Mouse (Mus musculus) MEL (cell line): ENCODE results near the gene 9930021J03Rik. TPM values are rescaled to one million over a fixed set of nuclear protein-coding genes. Genes with fewer than 3 reads are reported as not detected.
A peak's percentile ranks its signal among the peaks of the same experiment; 100 is the strongest.

Experiments used
- DNase-seq: peaks from one replicate; pipeline ENCODE4 v3.0.0; 2011; ENCODE audit warnings: low read depth, low spot score
- H3K27ac ChIP-seq: 2 replicates; pipeline ENCODE4 v1.5.1; 2012; ENCODE audit warnings: low read depth, mild to moderate bottlenecking, control low read depth, low read length, moderate library complexity; ENCODE audit not compliant: control insufficient read depth
- H3K27me3 ChIP-seq, 2 experiments: fragments of 150-350 bp in 1 of 2; sonication (generic) in 1 of 2; 2 replicates each; pipeline ENCODE4 v1.6.1; 2012; ENCODE audit warnings: low read length in 2 of 2, mild to moderate bottlenecking in 2 of 2, improper control_type of control experiment in 1 of 2, moderate library complexity in 1 of 2; ENCODE audit not compliant: insufficient read depth in 2 of 2, control insufficient read depth in 1 of 2
- H3K36me3 ChIP-seq, 2 experiments: 2 replicates each; pipeline ENCODE4 v1.6.1; 2012 to 2014; ENCODE audit warnings: low read length in 2 of 2, improper control_type of control experiment in 1 of 2, inconsistent platforms in 1 of 2, mild to moderate bottlenecking in 1 of 2; ENCODE audit not compliant: insufficient read depth in 2 of 2, control insufficient read depth in 1 of 2
- H3K4me1 ChIP-seq, 2 experiments: fragments of 150-350 bp in 1 of 2; sonication (generic) in 1 of 2; 2 replicates each; pipeline ENCODE4 v1.6.1; 2012; ENCODE audit warnings: low read length in 2 of 2, improper control_type of control experiment in 1 of 2, mild to moderate bottlenecking in 1 of 2; ENCODE audit not compliant: insufficient read depth in 2 of 2, control insufficient read depth in 1 of 2
- H3K4me3 ChIP-seq, 2 experiments: fragments of 150-350 bp in 1 of 2; sonication (generic) in 1 of 2; 2 replicates each; pipeline ENCODE4 v1.5.1; 2012; ENCODE audit warnings: low read depth in 2 of 2, low read length in 2 of 2, mild to moderate bottlenecking in 2 of 2, moderate library complexity in 2 of 2, control low read depth in 1 of 2, improper control_type of control experiment in 1 of 2; ENCODE audit not compliant: control insufficient read depth in 1 of 2, insufficient read depth in 1 of 2
- H3K79me2 ChIP-seq: 2 replicates; pipeline ENCODE4 v1.6.1; 2012; ENCODE audit warnings: mild to moderate bottlenecking, low read length, moderate library complexity; ENCODE audit not compliant: control insufficient read depth, poor library complexity, insufficient read depth
- H3K9ac ChIP-seq: 2 replicates; pipeline ENCODE4 v1.6.1; 2012; ENCODE audit warnings: low read depth, mild to moderate bottlenecking, control low read depth, low read length, moderate library complexity; ENCODE audit not compliant: control insufficient read depth, poor library complexity, severe bottlenecking
- H3K9me3 ChIP-seq: fragments of 150-350 bp; sonication (generic); replicated peaks from 2 replicates; pipeline ENCODE4 v1.6.1; 2012; ENCODE audit warnings: mild to moderate bottlenecking, low read length, improper control_type of control experiment, moderate library complexity; ENCODE audit not compliant: insufficient read depth
- BHLHE40 ChIP-seq: IDR thresholded peaks from 2 replicates; pipeline ENCODE4 v1.6.1; 2012; ENCODE audit warnings: low read depth, mild to moderate bottlenecking, inconsistent platforms, low read length, improper control_type of control experiment, borderline replicate concordance
- ETS1 ChIP-seq: IDR thresholded peaks from 2 replicates; pipeline ENCODE4 v1.6.1; 2012; ENCODE audit warnings: low read depth, mild to moderate bottlenecking, inconsistent platforms, low read length, improper control_type of control experiment, moderate library complexity
- GATA1 ChIP-seq: IDR thresholded peaks from 2 replicates; pipeline ENCODE4 v1.6.1; 2011; ENCODE audit warnings: low read depth, low read length, improper control_type of control experiment
- HCFC1 ChIP-seq: IDR thresholded peaks from 2 replicates; pipeline ENCODE4 v1.6.1; 2012; ENCODE audit warnings: low read depth, mild to moderate bottlenecking, inconsistent platforms, low read length, improper control_type of control experiment, moderate library complexity
- MAFK ChIP-seq: IDR thresholded peaks from 2 replicates; pipeline ENCODE4 v1.6.1; 2011; ENCODE audit warnings: low read depth, mild to moderate bottlenecking, low read length, improper control_type of control experiment, borderline replicate concordance
- MEF2A ChIP-seq: IDR thresholded peaks from 2 replicates; pipeline ENCODE4 v1.6.1; 2014; ENCODE audit warnings: low read depth, mild to moderate bottlenecking, inconsistent platforms, low read length, improper control_type of control experiment; ENCODE audit not compliant: poor library complexity, insufficient replicate concordance, severe bottlenecking; ENCODE audit errors: extremely low read depth
- NELFE ChIP-seq: IDR thresholded peaks from 2 replicates; pipeline ENCODE4 v1.6.1; 2011; ENCODE audit warnings: low read depth, low read length, improper control_type of control experiment
- NRF1 ChIP-seq: IDR thresholded peaks from 2 replicates; pipeline ENCODE4 v1.6.1; 2014; ENCODE audit warnings: low read depth, mild to moderate bottlenecking, inconsistent platforms, low read length, improper control_type of control experiment, moderate library complexity; ENCODE audit not compliant: poor library complexity, insufficient read depth, severe bottlenecking
- SIN3A ChIP-seq: IDR thresholded peaks from 2 replicates; pipeline ENCODE4 v1.6.1; 2012; ENCODE audit warnings: low read length, improper control_type of control experiment, inconsistent platforms
- SMC3 ChIP-seq: IDR thresholded peaks from 2 replicates; pipeline ENCODE4 v1.6.1; 2011; ENCODE audit warnings: low read depth, low read length, improper control_type of control experiment
- TBP ChIP-seq: IDR thresholded peaks from 2 replicates; pipeline ENCODE4 v1.8.0; 2011; ENCODE audit warnings: low read depth, low read length, improper control_type of control experiment
- TCF12 ChIP-seq: IDR thresholded peaks from 2 replicates; pipeline ENCODE4 v1.6.1; 2014; ENCODE audit warnings: low read depth, mild to moderate bottlenecking, inconsistent platforms, low read length, improper control_type of control experiment, moderate library complexity
- polyA plus RNA-seq, 2 experiments: library from polyadenylated mRNA; stranded (reverse) in 1 of 2; unstranded in 1 of 2; fragments of >175 nt in 1 of 2; fragments of >200 nt in 1 of 2; gene quantifications; 2 replicates each; pipeline versions ENCODE4 v1.2.1 to v1.2.4; 2012; ENCODE audit warnings: low replicate concordance in 2 of 2, low read depth in 1 of 2; ENCODE audit not compliant: insufficient read length in 2 of 2, insufficient read depth in 1 of 2, missing spikeins in 1 of 2
- total RNA-seq: library from RNA; depleted of rRNA; stranded (reverse); fragments of 300-350 nt; gene quantifications from 2 replicates; pipeline ENCODE4 v1.2.3, GENCODE M21; 2012

The 9930021J03Rik gene
- total and polyA plus RNA-seq, 3 experiments: 19.9 to 216 (median 40.9) TPM

- peak; percentile 73 for DNase-seq
- Histone ChIP-seq H3K4me3 (peak overlapping the region; percentile 38 to 45), H3K79me2 (no peaks in the 10 kb centered on the region), H3K27me3 (no peaks in the 10 kb centered on the region), H3K27ac (no peak overlapping the region; the same call in 1 of the 2 replicates), H3K4me1 (peaks cover 3 to 35% of the 10 kb centered on the region in 2 experiments), H3K9ac (peak overlapping the region; percentile 60), H3K9me3 (no peaks in the 10 kb centered on the region), H3K36me3 (peaks cover 0 to 23% of the 10 kb centered on the region in 2 experiments; a peak in 2 of 4 replicates)
- TF ChIP-seq MAFK: no peak
- no peak for TF ChIP-seq ETS1
- TF ChIP-seq NRF1: no peak
- TF ChIP-seq HCFC1: no peak
- no peak for TF ChIP-seq TBP
- TF ChIP-seq GATA1: no peak
- no peak for TF ChIP-seq SIN3A
- no peak for TF ChIP-seq MEF2A
- TF ChIP-seq BHLHE40: no peak
These were observed 130.8 kb downstream of the 9930021J03Rik start for GRCm38 (mm10) chr19:29674946-29675345.

- Histone ChIP-seq H3K27ac (no peak overlapping the region), H3K4me1 (peaks cover 1 to 20% of the 10 kb centered on the region in 2 experiments; a peak in 3 of 4 replicates), H3K27me3 (no peaks in the 10 kb centered on the region), H3K9ac (no peak overlapping the region), H3K36me3 (peaks cover 0 to 14% of the 10 kb centered on the region in 2 experiments; a peak in 2 of 4 replicates), H3K9me3 (no peaks in the 10 kb centered on the region), H3K79me2 (no peaks in the 10 kb centered on the region), H3K4me3 (no peak overlapping the region)
- DNase-seq: no peak
- TF ChIP-seq NELFE (0 out of 2 replicates have a peak, but pooled peaks have one; percentile 3), TCF12 (no peak)
These were observed 133.1 kb downstream of the 9930021J03Rik start for GRCm38 (mm10) chr19:29672660-29673059.

- Histone ChIP-seq H3K79me2 (no peaks in the 10 kb centered on the region), H3K9me3 (no peaks in the 10 kb centered on the region), H3K36me3 (peaks cover 0 to 28% of the 10 kb centered on the region in 2 experiments; a peak in 2 of 4 replicates)
- no peak for TF ChIP-seq TBP
- TF ChIP-seq SMC3: no peak
- no peak for TF ChIP-seq HCFC1
- TF ChIP-seq, all 39 proteins: peak for 0
- DNase-seq: no peak
- Histone ChIP-seq H3K9ac (no peak overlapping the region), H3K27me3 (no peaks in the 10 kb centered on the region), H3K4me1 (peaks cover 1 to 33% of the 10 kb centered on the region in 2 experiments; a peak in 3 of 4 replicates), H3K27ac (no peak overlapping the region), H3K4me3 (no peak overlapping the region)
These were observed 134.6 kb downstream of the 9930021J03Rik start for GRCm38 (mm10) chr19:29671160-29671559.
